17 mouse cellular contexts compared by ENCODE assay signal in the genomic region with DNA sequence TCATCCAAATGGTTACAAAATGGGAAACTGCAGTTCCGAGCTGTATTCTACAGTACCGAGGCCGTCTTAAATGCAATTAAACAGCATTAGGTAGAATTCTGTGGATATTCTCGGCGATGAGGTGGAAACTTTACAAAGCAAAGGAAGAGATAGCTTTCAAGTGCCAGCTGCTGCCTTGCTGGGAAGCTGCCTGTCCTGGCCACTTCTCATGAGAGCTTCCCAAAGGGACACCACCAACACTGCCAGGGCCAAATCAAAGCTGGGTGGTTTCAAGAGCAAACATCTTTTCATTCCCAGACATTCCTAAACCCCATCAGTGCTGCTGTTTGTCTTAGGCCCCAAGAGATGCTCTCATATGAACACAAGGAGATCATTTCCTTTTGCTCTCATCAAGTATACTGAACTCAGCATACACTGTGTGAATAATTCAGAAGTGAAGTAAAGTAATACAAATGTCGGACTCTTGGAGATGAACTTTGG.
DNase-seq lines count a peak whose midpoint lies in the region; ATAC-seq and TF ChIP-seq lines count a peak whose summit lies in the region.
"Had no signal": no experiment of that assay in that cellular context is flagged by ENCODE, and none has a peak within 500 bp of the region (broad histone marks: within the 10 kb centered on the region; RNA-seq: fewer than 3 reads in every experiment).

No protein-coding gene starts in this region.

- ATAC-seq in hindbrain, embryonic 11.5 days (ENCODE audit: low FRiP score), result no peak
- ATAC-seq: forebrain, embryonic 15.5 days; hindbrain, embryonic 16.5 days; inflammation-experienced regulatory T-cells, adult 6 months; intestine, postnatal 0 days had no signal

- H3K4me1 ChIP-seq in heart, embryonic 10.5 days, result no peaks in the 10 kb centered on the region
- H3K4me1 ChIP-seq in hindbrain, embryonic 11.5 days (replicated peaks; ENCODE audit: control insufficient read depth, insufficient read depth, low read length), result no peaks in the 10 kb centered on the region
- H3K4me1 ChIP-seq: embryonic facial prominence, embryonic 15.5 days; forebrain, embryonic 15.5 days; heart, embryonic 13.5 days; hindbrain, embryonic 12.5 days had no signal

- H3K4me2 ChIP-seq in hindbrain, embryonic 11.5 days (replicated peaks; ENCODE audit: low read depth, low read length), result no peak overlapping the region
- H3K4me2 ChIP-seq: embryonic facial prominence, embryonic 15.5 days; forebrain, embryonic 15.5 days; heart, embryonic 13.5 days; hindbrain, embryonic 12.5 days had no signal

- H3K9me3 ChIP-seq in heart, embryonic 10.5 days, result no peaks in the 10 kb centered on the region
- no peaks in the 10 kb centered on the region for H3K9me3 ChIP-seq in hindbrain, embryonic 11.5 days (ENCODE audit: control insufficient read depth, low read length)
- H3K9me3 ChIP-seq: embryonic facial prominence, embryonic 15.5 days; forebrain, embryonic 15.5 days; heart, embryonic 13.5 days; hindbrain, embryonic 12.5 days had no signal

- no peak overlapping the region for H3K27ac ChIP-seq in heart, embryonic 10.5 days
- 0 out of 2 replicates have a peak overlapping the region, but pooled peaks have one; percentile 18 for H3K27ac ChIP-seq in layer of hippocampus, adult 2 months
- H3K27ac ChIP-seq in hindbrain, embryonic 11.5 days (ENCODE audit: low read depth, low read length), result no peak overlapping the region
- H3K27ac ChIP-seq: embryonic facial prominence, embryonic 15.5 days; forebrain, embryonic 15.5 days; heart, embryonic 13.5 days; hindbrain, embryonic 12.5 days had no signal

- no peaks in the 10 kb centered on the region for H3K36me3 ChIP-seq in heart, embryonic 10.5 days
- H3K36me3 ChIP-seq in hindbrain, embryonic 11.5 days (ENCODE audit: control insufficient read depth, insufficient read depth, low read length), result no peaks in the 10 kb centered on the region
- H3K36me3 ChIP-seq: embryonic facial prominence, embryonic 15.5 days; forebrain, embryonic 15.5 days; heart, embryonic 13.5 days; hindbrain, embryonic 12.5 days had no signal

- no peaks in the 10 kb centered on the region for H3K27me3 ChIP-seq in heart, embryonic 10.5 days (ENCODE audit: insufficient read depth, poor library complexity, severe bottlenecking)
- no peaks in the 10 kb centered on the region for H3K27me3 ChIP-seq in hindbrain, embryonic 11.5 days (ENCODE audit: control insufficient read depth, insufficient read depth, low read length)
- H3K27me3 ChIP-seq: embryonic facial prominence, embryonic 15.5 days; forebrain, embryonic 15.5 days; heart, embryonic 13.5 days; hindbrain, embryonic 12.5 days had no signal

- WGBS in heart, embryonic 10.5 days, result 81% methylated on average over 6 of the region's 6 CpGs
- 81% methylated on average over 6 of the region's 6 CpGs for WGBS in hindbrain, embryonic 11.5 days

- DNase-seq in heart, adult 11 months, result peak; percentile 94
- DNase-seq in heart, embryonic 10.5 days (ENCODE audit: low spot score), result no peak
- no peak for DNase-seq in layer of hippocampus, adult 2 months (ENCODE audit: low spot score in 2 of 2)
- DNase-seq in layer of hippocampus, postnatal 10 days (ENCODE audit: low spot score in 2 of 2), result no peak
- DNase-seq in heart, postnatal 14 days, result peak; percentile 31 to 45
- no peak for DNase-seq in left cerebral cortex, adult 8-10 months (ENCODE audit: low spot score in 2 of 2)
- DNase-seq in hindbrain, embryonic 11.5 days (ENCODE audit: low spot score), result no peak
- DNase-seq: adrenal gland, postnatal 10 days; gastrocnemius, postnatal 36 days; kidney, adult 8-10 months had no signal

- TF ChIP-seq CTCF in layer of hippocampus, adult 2 months (conservative IDR thresholded peaks at IDR 0.05), result no peak

- H3K9ac ChIP-seq in hindbrain, embryonic 11.5 days (ENCODE audit: low read depth, low read length), result no peak overlapping the region
- H3K9ac ChIP-seq: embryonic facial prominence, embryonic 15.5 days; forebrain, embryonic 15.5 days; heart, embryonic 13.5 days; hindbrain, embryonic 12.5 days had no signal

- H3K4me3 ChIP-seq in heart, embryonic 10.5 days, result no peak overlapping the region
- H3K4me3 ChIP-seq in layer of hippocampus, adult 2 months, result no peak overlapping the region
- no peak overlapping the region for H3K4me3 ChIP-seq in hindbrain, embryonic 11.5 days (ENCODE audit: low read depth, low read length)
- H3K4me3 ChIP-seq: embryonic facial prominence, embryonic 15.5 days; forebrain, embryonic 15.5 days; heart, embryonic 13.5 days; hindbrain, embryonic 12.5 days had no signal

- intact Hi-C loops in heart, postnatal 14 days (cut with DNase I), result loop anchor here (5.0 to 10.0 kb wide), 2 partner anchors 131 to 309 kb away; no protein-coding TSS in a partner anchor

Comparison
In these comparisons a context has a peak if more than half of its experiments do, and no peak if none do; other contexts are left out.
1. DNase-seq: peak in heart, adult 11 months (single experiment) and heart, postnatal 14 days (2 of 2); none in heart, embryonic 10.5 days (single experiment), layer of hippocampus, adult 2 months (0 of 2), layer of hippocampus, postnatal 10 days (0 of 2), left cerebral cortex, adult 8-10 months (0 of 2) and hindbrain, embryonic 11.5 days (single experiment).